Mouse (Mus musculus): ENCODE results near the gene Kcnb1. TPM values are rescaled to one million over a fixed set of nuclear protein-coding genes. Genes with fewer than 3 reads are reported as not detected.
A peak's percentile ranks its signal among the peaks of the same experiment; 100 is the strongest.

Kcnb1 gene
- polyA plus RNA-seq, 1 experiment from 2014 or later: 1.6 TPM

DNA sequence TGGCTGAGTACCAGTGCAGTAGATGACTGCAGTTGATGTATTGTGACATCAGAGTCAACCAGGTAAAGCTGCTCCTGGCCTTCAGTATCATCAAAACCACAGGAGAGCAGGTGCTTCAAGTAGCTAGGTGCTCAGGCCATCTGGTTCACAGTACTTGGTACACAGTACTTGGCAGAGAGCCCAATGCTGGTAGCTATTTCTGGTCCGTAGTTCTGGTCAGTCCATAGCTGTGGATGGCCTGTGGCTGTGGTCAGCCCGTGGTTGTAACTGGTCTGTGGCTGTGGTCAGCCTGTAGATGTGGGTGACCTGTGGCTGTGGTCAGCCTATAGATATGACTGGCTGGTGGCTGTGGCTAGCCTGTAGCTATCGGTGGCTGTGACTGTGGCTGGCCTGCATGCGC lies 95.3 kb downstream of the Kcnb1 start:
- 83% methylated on average over 4 of the region's 4 CpGs for WGBS
- no peak overlapping the region for H3K9ac ChIP-seq (ENCODE audit: low read length)
- H3K27me3 ChIP-seq (ENCODE audit: control insufficient read depth, insufficient read depth, low read length): no peaks in the 10 kb centered on the region
- H3K36me3 ChIP-seq (ENCODE audit: control insufficient read depth, insufficient read depth, low read length): no peaks in the 10 kb centered on the region
- H3K4me2 ChIP-seq (replicated peaks; ENCODE audit: low read depth): no peak overlapping the region
- no peak for TF ChIP-seq EP300 (optimal IDR thresholded peaks at IDR 0.05)
- TF ChIP-seq CTCF (IDR thresholded peaks at IDR 0.05; ENCODE audit: low read depth): no peak
- DNase-seq (ENCODE audit: low spot score) (no peak), ATAC-seq (ENCODE audit: low FRiP score, low TSS enrichment) (peak; percentile 56; the same call in 1 of the 2 replicates)
- H3K4me3 ChIP-seq (ENCODE audit: low read depth, low read length): no peak overlapping the region
- H3K27ac ChIP-seq (replicated peaks): no peak overlapping the region
- no peaks in the 10 kb centered on the region for H3K4me1 ChIP-seq (replicated peaks; ENCODE audit: control insufficient read depth, insufficient read depth)
- H3K9me3 ChIP-seq (ENCODE audit: control insufficient read depth, low read length): no peaks in the 10 kb centered on the region

GRCm38 (mm10) chr2:167093171-167093900 lies 96.6 kb downstream of the Kcnb1 start:
- Histone ChIP-seq H3K9me3 (ENCODE audit: control insufficient read depth, low read length) (no peaks in the 10 kb centered on the region), H3K4me2 (replicated peaks; ENCODE audit: low read depth) (no peak overlapping the region), H3K9ac (ENCODE audit: low read length) (no peak overlapping the region), H3K27ac (replicated peaks) (no peak overlapping the region), H3K4me3 (ENCODE audit: low read depth, low read length) (no peak overlapping the region), H3K36me3 (ENCODE audit: control insufficient read depth, insufficient read depth, low read length) (no peaks in the 10 kb centered on the region), H3K27me3 (ENCODE audit: control insufficient read depth, insufficient read depth, low read length) (no peaks in the 10 kb centered on the region), H3K4me1 (replicated peaks; ENCODE audit: control insufficient read depth, insufficient read depth) (no peaks in the 10 kb centered on the region)
- 77% methylated on average over 13 of the region's 13 CpGs for WGBS
- no peak for DNase-seq (ENCODE audit: low spot score)
- no peak for ATAC-seq (ENCODE audit: low FRiP score, low TSS enrichment)
- TF ChIP-seq EP300 (optimal IDR thresholded peaks at IDR 0.05) (no peak), CTCF (IDR thresholded peaks at IDR 0.05; ENCODE audit: low read depth) (no peak)

DNA sequence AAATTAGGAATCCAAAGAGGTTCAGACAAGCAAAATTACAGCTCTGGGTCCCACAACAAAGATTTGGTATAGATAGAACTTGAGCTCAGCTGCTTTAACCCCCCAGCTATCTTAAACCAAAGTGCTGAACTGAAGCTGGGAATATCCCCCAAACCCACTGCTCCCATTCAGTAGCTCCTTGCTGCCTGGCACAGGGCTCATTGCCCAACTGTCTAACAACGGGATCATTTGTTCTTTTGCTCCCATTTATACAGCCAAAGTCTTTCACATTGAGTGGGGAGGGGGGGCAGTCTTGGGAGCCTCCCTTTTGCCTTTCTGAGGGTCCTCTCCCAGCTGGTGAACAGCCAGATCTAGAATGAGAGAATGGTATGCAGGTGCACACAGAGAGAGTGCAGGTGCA lies 99.7 kb downstream of the Kcnb1 start:
- H3K27ac ChIP-seq (replicated peaks): no peak overlapping the region
- H3K4me1 ChIP-seq (replicated peaks; ENCODE audit: control insufficient read depth, insufficient read depth): no peaks in the 10 kb centered on the region
- no peak for TF ChIP-seq EP300 (optimal IDR thresholded peaks at IDR 0.05)
- no peak for TF ChIP-seq CTCF (IDR thresholded peaks at IDR 0.05; ENCODE audit: low read depth)
- H3K9me3 ChIP-seq (ENCODE audit: control insufficient read depth, low read length): no peaks in the 10 kb centered on the region
- DNase-seq (ENCODE audit: low spot score) (no peak), ATAC-seq (ENCODE audit: low FRiP score, low TSS enrichment) (no peak)
- WGBS: 55% methylated on average over 1 of the region's 1 CpGs
- no peaks in the 10 kb centered on the region for H3K27me3 ChIP-seq (ENCODE audit: control insufficient read depth, insufficient read depth, low read length)
- no peak overlapping the region for H3K9ac ChIP-seq (ENCODE audit: low read length)
- H3K36me3 ChIP-seq (ENCODE audit: control insufficient read depth, insufficient read depth, low read length): no peaks in the 10 kb centered on the region
- no peak overlapping the region for H3K4me3 ChIP-seq (ENCODE audit: low read depth, low read length)
- no peak overlapping the region for H3K4me2 ChIP-seq (replicated peaks; ENCODE audit: low read depth)

DNA sequence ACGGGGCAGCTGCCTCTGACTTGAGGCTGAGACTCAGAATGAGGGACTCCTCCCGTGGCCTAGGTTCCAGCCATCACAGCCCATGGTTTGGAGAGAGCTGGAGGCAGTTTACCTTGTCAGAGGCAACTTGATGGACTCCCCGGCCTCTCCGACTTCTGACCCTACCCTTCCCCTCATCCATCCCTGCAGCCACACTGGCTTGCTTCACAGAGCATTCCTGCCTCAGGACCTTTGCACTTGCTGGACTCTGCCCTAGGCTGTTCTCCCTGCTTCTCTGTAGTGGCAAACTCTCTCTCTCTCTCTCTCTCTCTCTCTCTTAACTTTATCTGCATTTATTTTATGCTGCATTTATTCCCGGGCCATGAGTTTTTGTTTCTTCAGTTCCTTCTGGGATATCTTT lies 103.1 kb downstream of the Kcnb1 start:
- Histone ChIP-seq H3K4me3 (ENCODE audit: low read depth, low read length) (no peak overlapping the region), H3K4me2 (replicated peaks; ENCODE audit: low read depth) (no peak overlapping the region), H3K4me1 (replicated peaks; ENCODE audit: control insufficient read depth, insufficient read depth) (no peaks in the 10 kb centered on the region), H3K9me3 (ENCODE audit: control insufficient read depth, low read length) (no peaks in the 10 kb centered on the region), H3K36me3 (ENCODE audit: control insufficient read depth, insufficient read depth, low read length) (no peaks in the 10 kb centered on the region), H3K9ac (ENCODE audit: low read length) (no peak overlapping the region), H3K27me3 (ENCODE audit: control insufficient read depth, insufficient read depth, low read length) (no peaks in the 10 kb centered on the region), H3K27ac (replicated peaks) (no peak overlapping the region)
- ATAC-seq (ENCODE audit: low FRiP score, low TSS enrichment) (no peak), DNase-seq (ENCODE audit: low spot score) (no peak)
- WGBS: 60% methylated on average over 5 of the region's 5 CpGs
- TF ChIP-seq CTCF (IDR thresholded peaks at IDR 0.05; ENCODE audit: low read depth) (no peak), EP300 (optimal IDR thresholded peaks at IDR 0.05) (no peak)

GRCm38 (mm10) chr2:167086092-167086491 lies 103.9 kb downstream of the Kcnb1 start:
- TF ChIP-seq EP300 (optimal IDR thresholded peaks at IDR 0.05) (no peak), CTCF (IDR thresholded peaks at IDR 0.05; ENCODE audit: low read depth) (no peak)
- WGBS: 44% methylated on average over 11 of the region's 11 CpGs
- DNase-seq (ENCODE audit: low spot score): no peak
- ATAC-seq (ENCODE audit: low FRiP score, low TSS enrichment): no peak
- no peak overlapping the region for H3K27ac ChIP-seq (replicated peaks)
- no peak overlapping the region for H3K9ac ChIP-seq (ENCODE audit: low read length)
- H3K4me1 ChIP-seq (replicated peaks; ENCODE audit: control insufficient read depth, insufficient read depth): no peaks in the 10 kb centered on the region
- H3K36me3 ChIP-seq (ENCODE audit: control insufficient read depth, insufficient read depth, low read length): no peaks in the 10 kb centered on the region
- no peaks in the 10 kb centered on the region for H3K27me3 ChIP-seq (ENCODE audit: control insufficient read depth, insufficient read depth, low read length)
- H3K9me3 ChIP-seq (ENCODE audit: control insufficient read depth, low read length): no peaks in the 10 kb centered on the region
- H3K4me3 ChIP-seq (ENCODE audit: low read depth, low read length): no peak overlapping the region
- no peak overlapping the region for H3K4me2 ChIP-seq (replicated peaks; ENCODE audit: low read depth)

- Histone ChIP-seq H3K9me3 (ENCODE audit: control insufficient read depth, low read length) (no peaks in the 10 kb centered on the region), H3K4me1 (replicated peaks; ENCODE audit: control insufficient read depth, insufficient read depth) (no peaks in the 10 kb centered on the region; the same call in 1 of the 2 replicates), H3K36me3 (ENCODE audit: control insufficient read depth, insufficient read depth, low read length) (no peaks in the 10 kb centered on the region), H3K9ac (ENCODE audit: low read length) (no peak overlapping the region), H3K27me3 (ENCODE audit: control insufficient read depth, insufficient read depth, low read length) (no peaks in the 10 kb centered on the region), H3K4me3 (ENCODE audit: low read depth, low read length) (no peak overlapping the region), H3K27ac (replicated peaks) (no peak overlapping the region), H3K4me2 (replicated peaks; ENCODE audit: low read depth) (no peak overlapping the region)
- DNase-seq (ENCODE audit: low spot score): no peak
- TF ChIP-seq CTCF (IDR thresholded peaks at IDR 0.05; ENCODE audit: low read depth) (no peak), EP300 (optimal IDR thresholded peaks at IDR 0.05) (no peak)
- ATAC-seq (ENCODE audit: low FRiP score, low TSS enrichment): 0 out of 2 replicates have a peak, but pooled peaks have one; percentile 17
- WGBS: 24% methylated on average over 4 of the region's 4 CpGs
These were observed 108.3 kb downstream of the Kcnb1 start for GRCm38 (mm10) chr2:167081639-167082038.

All from stomach, postnatal 0 days (tissue).